Mouse (Mus musculus): ENCODE measurements around the gene Krtap4-13. TPM values are rescaled to one million over a fixed set of nuclear protein-coding genes. Genes with fewer than 3 reads are reported as not detected.
"Not testable (repeated sequence)": the region's sequence is repeated elsewhere in the genome, so short reads cannot be mapped to it uniquely, and the experiment has no call there.

Krtap4-13 gene
- polyA plus RNA-seq, 1 experiment = not detected

DNA sequence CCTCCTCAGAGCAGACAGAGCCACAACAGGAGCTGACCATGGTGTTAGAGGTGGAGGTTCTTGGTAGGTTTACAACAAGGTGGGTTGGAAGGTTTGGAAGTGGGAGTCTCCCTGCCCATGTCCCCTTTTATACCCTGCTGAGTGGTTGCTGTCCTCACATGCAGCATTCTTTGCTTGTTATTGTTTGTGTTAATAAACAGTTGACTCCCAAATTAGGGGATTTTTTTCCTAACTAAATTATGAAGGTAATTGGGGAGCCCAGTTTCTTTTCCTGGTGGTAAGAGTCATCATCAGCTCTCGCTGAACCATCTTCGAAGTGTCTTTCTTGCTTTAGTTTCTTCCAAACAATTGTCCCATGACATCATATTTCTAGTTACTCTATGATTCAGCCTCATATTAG lies 29.1 kb downstream of the Krtap4-13 start, which contains the start of gene Krtap4-8:
Krtap4-8 (minus strand) TSS at position 101 of the 400 bp plus-strand sequence.
- Histone ChIP-seq H3K4me3 (ENCODE audit: insufficient read depth, poor library complexity, severe bottlenecking) (no peak within 1 kb of the TSS), H3K79me2 (ENCODE audit: control insufficient read depth, insufficient read depth) (no peaks in the 10 kb centered on the region), H3ac (ENCODE audit: control insufficient read depth, insufficient read length, low read depth) (no peak within 1 kb of the TSS), H3K36me3 (ENCODE audit: control insufficient read depth, insufficient read depth) (no peaks in the 10 kb centered on the region), H3K27me3 (ENCODE audit: control insufficient read depth, insufficient read depth, insufficient read length) (no peaks in the 10 kb centered on the region), H3K79me3 (ENCODE audit: low read depth) (no peaks in the 10 kb centered on the region)
- TF ChIP-seq MAX (IDR thresholded peaks at IDR 0.05) = no peak
- TF ChIP-seq CEBPB (IDR thresholded peaks at IDR 0.05; ENCODE audit: low read depth) = no peak
- no peak for TF ChIP-seq MYOG (IDR thresholded peaks at IDR 0.05; ENCODE audit: control insufficient read depth, extremely low read depth, insufficient read length)
- no peak for TF ChIP-seq USF1 (IDR thresholded peaks at IDR 0.05; ENCODE audit: low read depth)
- TF ChIP-seq MYOD1 (IDR thresholded peaks at IDR 0.05; ENCODE audit: control insufficient read depth, insufficient read length, low read depth) = no peak
- TF ChIP-seq FOSL1 (IDR thresholded peaks at IDR 0.05; ENCODE audit: insufficient read depth, low read length, poor library complexity, severe bottlenecking) = no peak
- TF ChIP-seq CTCF (IDR thresholded peaks at IDR 0.05; ENCODE audit: control insufficient read depth, insufficient read depth, insufficient read length) = no peak

DNA sequence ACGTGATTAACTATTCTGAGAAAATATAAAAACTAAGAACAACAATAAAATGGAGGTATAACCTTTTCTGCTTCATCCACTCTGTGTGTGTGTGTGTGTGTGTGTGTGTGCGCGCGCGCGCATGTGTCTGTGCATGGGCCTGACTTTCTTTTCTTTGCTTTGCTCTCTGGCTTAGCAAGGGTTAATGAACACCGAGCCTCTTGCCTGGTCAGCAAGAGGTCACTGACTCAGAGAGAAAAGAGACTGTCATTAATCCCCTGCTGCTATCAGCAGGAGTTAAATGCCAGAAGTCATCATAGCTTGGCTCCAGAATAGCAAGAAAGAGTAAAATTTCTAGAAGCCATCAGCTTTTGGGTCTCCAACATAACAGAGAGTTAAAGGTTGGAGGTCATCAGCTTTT lies 31.3 kb downstream of the Krtap4-13 start:
- no peaks in the 10 kb centered on the region for H3K79me2 ChIP-seq (ENCODE audit: control insufficient read depth, insufficient read depth)
- H3K4me3 ChIP-seq (ENCODE audit: insufficient read depth, poor library complexity, severe bottlenecking) = no peak overlapping the region
- H3K79me3 ChIP-seq (ENCODE audit: low read depth) = no peaks in the 10 kb centered on the region
- no peaks in the 10 kb centered on the region for H3K36me3 ChIP-seq (ENCODE audit: control insufficient read depth, insufficient read depth)
- H3K27me3 ChIP-seq (ENCODE audit: control insufficient read depth, insufficient read depth, insufficient read length) = no peaks in the 10 kb centered on the region
- TF ChIP-seq MYOD1 (IDR thresholded peaks at IDR 0.05; ENCODE audit: control insufficient read depth, insufficient read length, low read depth) = no peak
- H3ac ChIP-seq (ENCODE audit: control insufficient read depth, insufficient read length, low read depth) = no peak overlapping the region

DNA sequence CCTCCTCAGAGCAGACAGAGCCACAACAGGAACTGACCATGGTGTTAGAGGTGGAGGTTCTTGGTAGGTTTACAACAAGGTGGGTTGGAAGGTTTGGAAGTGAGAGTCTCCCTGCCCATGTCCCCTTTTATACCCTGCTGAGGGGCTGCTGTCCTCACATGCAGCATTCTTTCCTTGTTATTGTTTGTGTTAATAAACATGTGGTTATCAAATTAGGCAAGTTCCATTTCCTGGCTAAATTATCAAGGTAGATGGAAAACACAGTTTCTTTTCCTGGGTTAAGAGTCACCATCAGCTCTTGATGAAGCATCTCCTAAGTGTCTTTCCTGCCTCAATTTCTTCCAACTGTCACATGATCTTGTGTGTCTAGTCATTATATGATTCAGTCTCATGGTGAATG lies 36.9 kb downstream of the Krtap4-13 start, which contains the start of gene Gm11595:
Gm11595 (minus strand) TSS at position 101 of the 400 bp plus-strand sequence.
- not testable (repeated sequence) for H3K27me3 ChIP-seq (ENCODE audit: control insufficient read depth, insufficient read depth, insufficient read length); H3K36me3 ChIP-seq (ENCODE audit: control insufficient read depth, insufficient read depth)

DNA sequence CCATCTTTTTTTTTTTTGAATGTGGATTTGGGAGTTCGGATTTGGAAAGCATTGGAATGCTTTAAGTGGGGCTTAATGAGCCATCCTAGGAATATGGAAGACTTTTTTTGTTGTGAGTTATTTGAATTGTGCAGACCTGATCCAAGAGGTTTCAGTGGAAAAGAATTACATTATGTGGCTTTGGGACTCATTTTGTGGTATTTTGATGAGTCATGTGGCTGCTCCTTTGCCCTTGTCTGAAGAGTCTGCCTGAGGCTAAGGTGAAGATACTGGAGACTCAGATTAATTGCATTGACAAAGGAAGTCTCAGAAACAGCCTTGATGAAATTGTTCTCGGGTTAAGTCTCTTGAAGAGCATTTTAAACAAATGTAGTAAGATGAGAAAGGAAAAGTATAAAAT lies 41.3 kb downstream of the Krtap4-13 start:
- Histone ChIP-seq H3K79me3 (ENCODE audit: low read depth) (no peaks in the 10 kb centered on the region), H3ac (ENCODE audit: control insufficient read depth, insufficient read length, low read depth) (no peak overlapping the region), H3K36me3 (ENCODE audit: control insufficient read depth, insufficient read depth) (no peaks in the 10 kb centered on the region), H3K4me3 (ENCODE audit: insufficient read depth, poor library complexity, severe bottlenecking) (no peak overlapping the region), H3K27me3 (ENCODE audit: control insufficient read depth, insufficient read depth, insufficient read length) (peaks cover 5% of the 10 kb centered on the region), H3K79me2 (ENCODE audit: control insufficient read depth, insufficient read depth) (no peaks in the 10 kb centered on the region)
- peak; percentile 58 for TF ChIP-seq FOSL1 (IDR thresholded peaks at IDR 0.05; ENCODE audit: insufficient read depth, low read length, poor library complexity, severe bottlenecking)
- no peak for TF ChIP-seq CEBPB (IDR thresholded peaks at IDR 0.05; ENCODE audit: low read depth)
- no peak for TF ChIP-seq MYOD1 (IDR thresholded peaks at IDR 0.05; ENCODE audit: control insufficient read depth, insufficient read length, low read depth)
- peak; percentile 27 for TF ChIP-seq USF1 (IDR thresholded peaks at IDR 0.05; ENCODE audit: low read depth)

More for the DNA sequence above, 36.9 kb downstream of the Krtap4-13 start, which contains the start of gene Gm11595:
- not testable (repeated sequence) for H3K79me2 ChIP-seq (ENCODE audit: control insufficient read depth, insufficient read depth); H3K79me3 ChIP-seq (ENCODE audit: low read depth); H3K4me3 ChIP-seq (ENCODE audit: insufficient read depth, poor library complexity, severe bottlenecking); H3ac ChIP-seq (ENCODE audit: control insufficient read depth, insufficient read length, low read depth)

Other genes with a start within 250 kb of the Krtap4-13 start
- gene Krtap3-1, start 243.3 kb downstream of the Krtap4-13 start, polyA plus RNA-seq (2012; fragmentation: generic; extraction: Trizol) = not detected
- 0.04 TPM for gene Krtap1-5, start 228.9 kb downstream of the Krtap4-13 start, polyA plus RNA-seq (2012; fragmentation: generic; extraction: Trizol)
- gene Krtap1-4, start 226.2 kb downstream of the Krtap4-13 start, polyA plus RNA-seq (2012; fragmentation: generic; extraction: Trizol) = not detected
- not detected for gene Krtap1-3, start 218.6 kb downstream of the Krtap4-13 start, polyA plus RNA-seq (2012; fragmentation: generic; extraction: Trizol)
- gene Krtap9-3, start 211.8 kb downstream of the Krtap4-13 start, polyA plus RNA-seq (2012; fragmentation: generic; extraction: Trizol) = not detected
- gene Gm11938, start 206.6 kb downstream of the Krtap4-13 start, polyA plus RNA-seq (2012; fragmentation: generic; extraction: Trizol) = not detected
- not detected for gene Gm11937, start 199.7 kb downstream of the Krtap4-13 start, polyA plus RNA-seq (2012; fragmentation: generic; extraction: Trizol)
- not detected for gene Krtap2-4, start 195.0 kb downstream of the Krtap4-13 start, polyA plus RNA-seq (2012; fragmentation: generic; extraction: Trizol)
- not detected for gene Gm11562, start 189.5 kb downstream of the Krtap4-13 start, polyA plus RNA-seq (2012; fragmentation: generic; extraction: Trizol)
- gene Krtap4-1, start 181.7 kb downstream of the Krtap4-13 start, polyA plus RNA-seq (2012; fragmentation: generic; extraction: Trizol) = not detected
- gene Krtap4-2, start 174.8 kb downstream of the Krtap4-13 start, polyA plus RNA-seq (2012; fragmentation: generic; extraction: Trizol) = not detected
- gene Krtap4-7, start 165.8 kb downstream of the Krtap4-13 start, polyA plus RNA-seq (2012; fragmentation: generic; extraction: Trizol) = not detected
- gene Gm11555, start 159.7 kb downstream of the Krtap4-13 start, polyA plus RNA-seq (2012; fragmentation: generic; extraction: Trizol) = not detected
- gene Gm11563, start 150.9 kb downstream of the Krtap4-13 start, polyA plus RNA-seq (2012; fragmentation: generic; extraction: Trizol) = not detected
- gene Krtap4-6, start 143.9 kb downstream of the Krtap4-13 start, polyA plus RNA-seq (2012; fragmentation: generic; extraction: Trizol) = not detected
- not detected for gene Gm14190, start 119.2 kb downstream of the Krtap4-13 start, polyA plus RNA-seq (2012; fragmentation: generic; extraction: Trizol)
- not detected for gene Gm14180, start 75.6 kb downstream of the Krtap4-13 start, polyA plus RNA-seq (2012; fragmentation: generic; extraction: Trizol)
- gene Gm11595, start 37.0 kb downstream of the Krtap4-13 start, polyA plus RNA-seq (2012; fragmentation: generic; extraction: Trizol) = not detected
- not detected for gene Krtap4-8, start 29.2 kb downstream of the Krtap4-13 start, polyA plus RNA-seq (2012; fragmentation: generic; extraction: Trizol)
- gene Krtap4-9, start 24.7 kb downstream of the Krtap4-13 start, polyA plus RNA-seq (2012; fragmentation: generic; extraction: Trizol) = not detected
- not detected for gene Gm11596, start 16.4 kb downstream of the Krtap4-13 start, polyA plus RNA-seq (2012; fragmentation: generic; extraction: Trizol)
- not detected for gene Gm11569, start 11.0 kb downstream of the Krtap4-13 start, polyA plus RNA-seq (2012; fragmentation: generic; extraction: Trizol)
- not detected for gene Gm11554, start 5.4 kb downstream of the Krtap4-13 start, polyA plus RNA-seq (2012; fragmentation: generic; extraction: Trizol)
- not detected for gene Gm11564, start 5.8 kb upstream of the Krtap4-13 start, polyA plus RNA-seq (2012; fragmentation: generic; extraction: Trizol)
- gene 2300003K06Rik, start 28.2 kb upstream of the Krtap4-13 start, polyA plus RNA-seq (2012; fragmentation: generic; extraction: Trizol) = not detected
- gene Krtap4-16, start 41.7 kb upstream of the Krtap4-13 start, polyA plus RNA-seq (2012; fragmentation: generic; extraction: Trizol) = not detected
- gene Gm11568, start 48.0 kb upstream of the Krtap4-13 start, polyA plus RNA-seq (2012; fragmentation: generic; extraction: Trizol) = not detected
- not detected for gene Gm11559, start 54.6 kb upstream of the Krtap4-13 start, polyA plus RNA-seq (2012; fragmentation: generic; extraction: Trizol)
- not detected for gene Krtap9-1, start 63.5 kb upstream of the Krtap4-13 start, polyA plus RNA-seq (2012; fragmentation: generic; extraction: Trizol)
- not detected for gene Gm11567, start 69.3 kb upstream of the Krtap4-13 start, polyA plus RNA-seq (2012; fragmentation: generic; extraction: Trizol)
- gene Krtap31-1, start 98.0 kb upstream of the Krtap4-13 start, polyA plus RNA-seq (2012; fragmentation: generic; extraction: Trizol) = not detected
- not detected for gene Gm11565, start 104.9 kb upstream of the Krtap4-13 start, polyA plus RNA-seq (2012; fragmentation: generic; extraction: Trizol)
- not detected for gene Krtap31-2, start 126.4 kb upstream of the Krtap4-13 start, polyA plus RNA-seq (2012; fragmentation: generic; extraction: Trizol)
- gene Krtap9-5, start 138.6 kb upstream of the Krtap4-13 start, polyA plus RNA-seq (2012; fragmentation: generic; extraction: Trizol) = not detected
- gene Krtap29-1, start 169.2 kb upstream of the Krtap4-13 start, polyA plus RNA-seq (2012; fragmentation: generic; extraction: Trizol) = not detected
- not detected for gene Krtap16-1, start 176.7 kb upstream of the Krtap4-13 start, polyA plus RNA-seq (2012; fragmentation: generic; extraction: Trizol)
- gene Krtap17-1, start 184.1 kb upstream of the Krtap4-13 start, polyA plus RNA-seq (2012; fragmentation: generic; extraction: Trizol) = not detected
- 0.02 TPM for gene Krt33a, start 206.3 kb upstream of the Krtap4-13 start, polyA plus RNA-seq (2012; fragmentation: generic; extraction: Trizol)
- not detected for gene Krt33b, start 220.0 kb upstream of the Krtap4-13 start, polyA plus RNA-seq (2012; fragmentation: generic; extraction: Trizol)
- gene Krt34, start 231.7 kb upstream of the Krtap4-13 start, polyA plus RNA-seq (2012; fragmentation: generic; extraction: Trizol) = not detected
- gene Krt31, start 240.7 kb upstream of the Krtap4-13 start, polyA plus RNA-seq (2012; fragmentation: generic; extraction: Trizol) = not detected